In genomic region chr16:25377695-25378094, GRCm38 (mm10) we compare ENCODE assay signal across 24 mouse cellular contexts.
"Had no signal": no experiment of that assay in that cellular context is flagged by ENCODE, and none has a peak within 500 bp of the region (broad histone marks: within the 10 kb centered on the region; RNA-seq: fewer than 3 reads in every experiment).

No protein-coding gene starts in this region.

- H3K4me3 ChIP-seq: gastrocnemius, adult 2 months; heart, adult 2 months; heart, embryonic 13.5 days; heart, embryonic 15.5 days; hindbrain, embryonic 13.5 days; hindbrain, embryonic 15.5 days; intestine, embryonic 15.5 days; layer of hippocampus, adult 2 months; left cerebral cortex, adult 2 months; limb, embryonic 13.5 days; limb, embryonic 15.5 days; liver, embryonic 12.5 days had no signal

- H3K27ac ChIP-seq: gastrocnemius, adult 2 months; heart, adult 2 months; heart, embryonic 13.5 days; heart, embryonic 15.5 days; hindbrain, embryonic 13.5 days; hindbrain, embryonic 15.5 days; intestine, embryonic 15.5 days; left cerebral cortex, adult 2 months; limb, embryonic 13.5 days; limb, embryonic 15.5 days; liver, embryonic 12.5 days; liver, embryonic 14.5 days had no signal

- H3K4me1 ChIP-seq: heart, embryonic 15.5 days; hindbrain, embryonic 15.5 days; intestine, embryonic 15.5 days; liver, embryonic 12.5 days had no signal

- DNase-seq: gastrocnemius, adult 2 months; gastrocnemius, postnatal 10 days; gastrocnemius, postnatal 25 days; heart, adult 11 months; heart, adult 2 months; heart, postnatal 14 days; heart, postnatal 36 days; kidney, adult 18-20 months; kidney, adult 8-10 months; kidney, postnatal 10 days; kidney, postnatal 25 days; kidney, postnatal 4 days; left cerebral cortex, postnatal 4 days had no signal
